Mouse (Mus musculus) megakaryocyte, adult 5-6 weeks (primary cell): ENCODE measurements around the gene Igf2bp2. TPM values are rescaled to one million over a fixed set of nuclear protein-coding genes. Genes with fewer than 3 reads are reported as not detected.

Experiments
- ATAC-seq: 2 replicates; pipeline ENCODE4 v1.8.0; 2016; ENCODE audit warnings: mild to moderate bottlenecking, inconsistent platforms; ENCODE audit not compliant: poor library complexity, severe bottlenecking
- total RNA-seq, 2 experiments: library from RNA; stranded (forward) in 1 of 2; stranded (reverse) in 1 of 2; fragments of 153-499, 151-499 nt in 1 of 2; fragments of 221-1000, 200-1000 nt in 1 of 2; gene quantifications; 2 replicates each; pipeline versions ENCODE4 v1.2.3 to v1.2.4; 2015 to 2017

Gene Igf2bp2
- total RNA-seq, 2 experiments from 2014 or later, result 0.49 to 0.99 TPM

DNA sequence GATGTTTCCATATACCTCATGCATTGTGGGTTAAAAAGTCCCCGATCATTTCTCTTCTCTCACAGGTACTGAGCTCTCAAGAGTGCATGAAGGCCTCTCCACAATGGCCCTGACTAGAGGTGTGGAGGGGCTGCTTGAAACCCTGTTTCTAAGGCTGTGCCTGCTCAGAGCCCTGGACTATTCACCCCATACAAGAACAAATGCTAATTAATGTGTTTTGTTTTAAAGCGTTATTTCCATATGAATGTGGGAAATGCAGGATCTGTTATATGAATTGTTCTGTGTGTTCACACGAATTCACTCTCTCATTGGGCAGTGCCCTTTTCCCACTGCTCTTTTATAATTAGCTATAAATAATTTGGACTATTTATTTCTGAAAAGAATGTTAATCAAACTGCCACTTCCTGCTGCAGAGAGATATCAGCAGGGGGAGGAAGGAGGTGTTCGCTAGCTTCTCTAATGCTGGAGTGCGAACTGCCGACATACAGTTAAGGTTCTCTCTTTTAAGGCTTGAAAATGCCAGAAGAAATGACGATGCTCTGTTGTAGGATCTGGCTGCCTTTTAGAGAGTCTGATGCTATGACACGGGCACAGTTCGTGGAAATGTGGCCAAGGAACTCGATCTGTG lies 116.2 kb downstream of the Igf2bp2 start:
- no peak for ATAC-seq

DNA sequence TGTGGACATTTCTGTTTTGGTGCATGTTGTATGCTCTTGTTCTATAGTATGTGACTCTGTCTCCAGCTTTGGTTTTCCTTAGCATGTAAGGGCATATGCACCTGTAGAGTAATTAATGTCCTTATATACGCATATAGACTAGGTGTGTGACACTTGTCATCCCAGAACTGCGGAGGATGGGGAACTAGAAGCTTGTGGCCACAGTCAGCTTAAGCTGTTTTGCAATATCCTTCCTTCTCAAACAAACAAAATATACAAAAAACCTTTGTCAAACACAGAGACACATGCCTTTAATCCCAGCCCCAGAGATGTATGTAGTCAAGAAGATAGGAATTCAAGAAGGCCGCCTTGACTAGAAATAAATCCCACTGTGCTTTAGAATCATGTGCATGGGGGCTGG lies 117.2 kb downstream of the Igf2bp2 start:
- ATAC-seq, result peak; percentile 77

DNA sequence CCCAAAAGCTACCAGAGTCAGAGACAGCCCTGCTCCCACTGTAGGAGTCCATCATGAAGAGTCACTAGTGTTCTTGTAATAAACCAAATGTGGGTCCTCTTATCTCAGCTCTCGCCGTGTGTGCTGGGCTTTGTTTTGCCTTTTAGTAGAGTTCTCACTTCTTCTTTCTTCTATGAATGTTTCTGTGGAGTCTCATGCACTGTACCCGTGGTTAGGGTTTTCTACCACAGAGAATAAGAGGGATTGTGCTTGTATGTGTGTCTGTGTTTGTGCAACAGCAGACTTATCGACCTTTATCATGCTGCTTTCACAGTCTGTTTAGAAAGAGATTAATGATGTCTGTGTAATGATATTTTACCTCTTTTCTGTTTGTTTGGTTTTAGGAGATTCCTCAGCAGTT lies 119.3 kb downstream of the Igf2bp2 start:
- peak; percentile 52; the same call in 1 of the 2 replicates for ATAC-seq

DNA sequence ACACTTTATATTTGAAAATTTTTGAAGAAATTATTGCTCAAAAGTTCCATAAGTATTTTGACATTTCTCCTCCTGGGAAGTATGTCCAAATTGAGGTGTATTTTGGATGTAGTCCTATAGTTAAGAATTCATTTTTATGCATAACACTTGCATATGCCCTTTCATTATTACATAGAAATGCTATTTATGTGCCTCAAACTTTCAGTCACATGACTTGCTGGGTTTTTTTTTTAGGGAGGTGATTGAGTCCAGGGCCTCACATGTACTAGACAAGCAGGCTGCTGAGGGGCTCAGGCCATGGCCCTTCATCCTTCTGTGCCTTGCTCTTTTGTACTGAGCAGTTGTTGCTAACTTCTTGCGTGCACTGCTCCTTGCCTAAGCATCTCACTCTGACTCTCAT lies 123.1 kb downstream of the Igf2bp2 start:
- no peak for ATAC-seq

GRCm38 (mm10) chr16:22038554-22038953 lies 124.5 kb downstream of the Igf2bp2 start:
- ATAC-seq, result no peak

- no peak for ATAC-seq
Measured at GRCm38 (mm10) chr16:22027474-22027873, 135.6 kb downstream of the Igf2bp2 start.

DNA sequence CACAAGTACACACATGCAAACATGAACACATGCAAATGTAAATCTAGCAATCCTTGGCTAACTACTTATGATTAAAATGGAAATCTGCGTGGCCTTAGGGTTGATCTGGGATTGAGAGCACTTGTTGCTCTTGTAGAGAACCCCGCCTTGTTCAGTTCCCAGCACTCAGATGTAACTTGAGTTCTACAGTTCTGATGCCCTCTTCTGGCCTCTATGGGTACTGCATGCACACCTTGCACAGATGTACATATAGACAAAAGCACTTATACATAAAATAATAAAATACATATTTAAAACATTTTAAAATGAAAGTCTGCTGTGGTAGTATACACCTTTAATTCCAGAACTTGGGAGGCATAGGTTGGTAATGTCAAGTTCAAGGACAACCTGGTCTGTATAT lies 141.0 kb downstream of the Igf2bp2 start:
- ATAC-seq, result no peak

DNA sequence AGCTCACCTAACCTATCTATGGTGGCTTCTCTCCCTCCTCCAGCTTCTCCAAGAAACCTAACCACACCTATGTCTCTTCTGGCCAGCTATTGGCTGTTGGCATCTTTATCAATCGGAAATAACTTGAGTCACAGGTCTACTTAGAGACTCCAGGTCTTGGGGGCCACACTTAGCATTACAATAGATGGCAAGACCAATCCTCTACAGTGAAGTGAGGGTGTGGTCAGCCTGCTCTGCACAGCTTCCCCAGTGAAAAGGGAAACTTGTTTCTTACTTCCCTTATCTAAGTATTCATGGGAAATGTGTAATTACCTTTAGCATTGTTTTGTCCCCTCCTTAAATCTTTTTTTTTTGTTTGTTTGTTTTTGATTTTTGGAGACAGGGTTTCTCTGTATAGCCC lies 147.5 kb downstream of the Igf2bp2 start:
- ATAC-seq, result peak; percentile 93

DNA sequence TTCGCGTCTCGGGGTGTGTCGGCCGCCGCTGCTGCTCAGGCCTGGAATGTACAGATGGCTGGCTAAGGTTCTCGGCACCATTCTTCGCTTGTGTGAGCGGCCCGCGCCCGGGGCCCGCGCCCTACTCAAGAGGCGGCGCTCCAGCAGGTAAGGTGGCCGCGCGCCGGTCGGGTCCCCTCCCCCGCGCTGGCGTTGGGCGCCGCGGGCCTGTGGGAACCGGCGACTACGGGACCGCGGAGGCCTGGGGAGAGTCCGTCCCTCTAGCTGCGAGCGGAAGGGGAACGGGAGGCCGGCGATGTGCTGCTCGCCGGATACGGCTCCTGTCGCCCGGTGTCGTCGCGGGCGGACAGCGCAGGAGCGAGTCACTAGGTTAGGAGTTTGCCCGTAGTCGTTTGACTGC lies 153.5 kb downstream of the Igf2bp2 start:
- ATAC-seq, result peak; percentile 62

DNA sequence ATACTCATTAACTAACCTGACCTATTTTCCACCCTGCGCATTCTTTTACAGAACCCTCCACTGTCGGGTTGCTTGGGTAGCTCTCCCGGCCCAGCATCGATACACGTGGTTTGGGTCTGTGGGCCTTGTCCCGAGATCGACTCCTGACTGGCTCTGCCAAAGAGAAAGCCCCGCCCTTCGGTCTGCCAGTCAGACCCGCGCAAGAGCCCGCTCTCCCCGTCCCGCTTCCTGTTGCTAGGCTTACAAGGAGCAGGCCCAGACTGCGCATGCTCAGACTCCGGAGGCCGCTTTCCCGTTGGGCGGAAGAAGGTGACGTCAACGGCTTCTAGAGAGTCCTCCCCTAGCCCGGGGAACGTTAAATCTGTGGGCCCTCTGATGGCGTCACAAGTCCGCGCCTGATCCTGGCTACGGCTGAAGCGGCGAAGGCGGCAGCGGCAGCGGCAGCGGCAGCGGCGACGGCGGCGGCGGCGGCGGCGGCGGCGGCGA lies 154.0 kb downstream of the Igf2bp2 start, which contains the start of gene Senp2:
Senp2 (plus strand) TSS at position 386 of the 486 bp plus-strand sequence.
- ATAC-seq, result peak; percentile 96

Other genes starting within 250 kb of the Igf2bp2 start
- gene Tmem41a, start 215.7 kb downstream of the Igf2bp2 start, total RNA-seq (2015), result 7.9 and 8.0 TPM in 2 replicates
- 3.0 and 4.1 TPM in 2 replicates for gene Tmem41a, start 215.7 kb downstream of the Igf2bp2 start, total RNA-seq (2017)
- not detected in 2 replicates for gene Liph, start 167.6 kb downstream of the Igf2bp2 start, total RNA-seq (2015)
- gene Liph, start 167.6 kb downstream of the Igf2bp2 start, total RNA-seq (2017), result 0.84 TPM in 1 of 2 replicates, not detected in the other
- gene Senp2, start 153.8 kb downstream of the Igf2bp2 start, total RNA-seq (2015), result 47.3 and 52.5 TPM in 2 replicates
- 45.5 and 53.5 TPM in 2 replicates for gene Senp2, start 153.8 kb downstream of the Igf2bp2 start, total RNA-seq (2017)
- 181 and 212 TPM in 2 replicates for gene Tra2b, start 102.7 kb upstream of the Igf2bp2 start, total RNA-seq (2015)
- 310 and 361 TPM in 2 replicates for gene Tra2b, start 102.7 kb upstream of the Igf2bp2 start, total RNA-seq (2017)